Mouse (Mus musculus) G1E (cell line): Measurements from ENCODE around the gene Dbp.

Experiments
- CTCF ChIP-seq: IDR thresholded peaks from 2 replicates; pipeline ENCODE4 v1.5.1; 2012; ENCODE audit warnings: low read depth, low read length, inconsistent platforms, mixed read lengths
- GATA2 ChIP-seq: IDR thresholded peaks from 2 replicates; pipeline ENCODE4 v1.6.1; 2012; ENCODE audit warnings: low read depth, low read length, inconsistent platforms, borderline replicate concordance
- POLR2AphosphoS5 ChIP-seq: IDR thresholded peaks from 2 replicates; pipeline ENCODE4 v1.6.1; 2012; ENCODE audit warnings: low read depth, low read length, inconsistent platforms; ENCODE audit not compliant: insufficient replicate concordance

GRCm38 (mm10) chr7:45747450-45747849 lies 42.6 kb downstream of the Dbp start:
- TF ChIP-seq CTCF (no peak), GATA2 (no peak), POLR2AphosphoS5 (no peak)
